Mouse (Mus musculus) common myeloid progenitor, adult 5-6 weeks (primary cell): ENCODE measurements around the gene Prrx2. TPM values are rescaled to one million over a fixed set of nuclear protein-coding genes. Genes with fewer than 3 reads are reported as not detected.

Source experiments
- ATAC-seq: replicated peaks from 2 replicates; pipeline ENCODE4 v1.8.0; 2016; ENCODE audit warnings: low read depth, mild to moderate bottlenecking, moderate TSS enrichment, inconsistent platforms; ENCODE audit not compliant: poor library complexity, severe bottlenecking
- total RNA-seq: library from RNA; stranded (forward); fragments of 200-1000, 187-1606 nt; gene quantifications from 2 replicates; pipeline ENCODE4 v1.2.3, GENCODE M21; 2017

Gene Prrx2
- total RNA-seq, result not detected in 2 replicates

DNA sequence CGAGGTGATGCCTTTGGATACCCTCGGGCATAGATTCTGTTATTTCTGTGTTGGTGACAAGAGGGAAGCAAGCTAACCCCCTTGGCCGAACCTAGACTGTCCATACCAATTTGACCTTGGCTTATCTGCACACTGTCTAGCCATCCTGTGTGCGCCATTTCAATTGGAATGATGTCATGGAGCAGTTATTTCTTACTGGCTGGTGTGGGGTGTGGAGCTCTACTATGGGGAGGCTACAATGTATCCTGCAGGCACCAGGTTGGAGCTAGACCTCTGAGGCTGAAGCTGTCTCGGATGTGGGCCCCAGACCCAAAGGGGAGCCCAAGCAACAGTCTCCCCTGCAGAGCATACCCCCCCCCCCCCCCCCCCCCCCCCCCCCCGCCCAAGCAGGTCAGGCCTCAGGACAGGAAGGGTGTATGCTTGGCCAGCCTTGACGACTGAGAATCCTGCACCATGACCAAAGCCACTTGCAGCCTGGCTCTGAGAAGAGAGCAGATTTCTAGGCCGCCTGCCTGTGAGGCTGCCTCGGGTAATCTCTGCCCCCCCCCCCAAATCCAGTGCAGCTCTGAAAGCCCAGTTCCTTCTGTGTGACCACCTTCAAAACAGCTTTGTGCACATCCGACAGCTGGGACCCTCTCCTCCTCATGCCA is at the start of gene Prrx2:
Gene Prrx2, plus strand, starts transcription at position 600 of the 650 bp plus-strand sequence.
- no peak for ATAC-seq

DNA sequence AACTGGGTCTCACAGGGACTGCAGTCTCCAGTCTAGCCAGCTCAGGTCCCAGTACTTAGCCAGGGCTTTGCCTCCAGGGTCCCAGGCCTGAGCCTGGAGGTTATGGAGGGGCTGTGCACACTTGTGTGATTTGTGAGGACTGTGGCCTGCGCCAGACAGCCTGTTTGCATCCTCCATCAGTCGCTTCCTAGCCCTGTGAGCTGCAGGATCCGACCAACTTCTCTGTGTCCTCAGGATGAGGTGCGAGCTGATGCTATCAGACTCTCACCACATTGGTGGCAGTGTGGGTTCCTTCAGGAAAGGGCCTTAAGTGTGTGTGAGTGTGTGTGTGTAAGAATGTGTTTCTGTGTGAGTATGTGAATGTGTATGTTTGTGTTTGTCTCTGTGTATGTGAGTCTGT is 47.3 kb upstream of the Prrx2 start:
- ATAC-seq, result no peak

DNA sequence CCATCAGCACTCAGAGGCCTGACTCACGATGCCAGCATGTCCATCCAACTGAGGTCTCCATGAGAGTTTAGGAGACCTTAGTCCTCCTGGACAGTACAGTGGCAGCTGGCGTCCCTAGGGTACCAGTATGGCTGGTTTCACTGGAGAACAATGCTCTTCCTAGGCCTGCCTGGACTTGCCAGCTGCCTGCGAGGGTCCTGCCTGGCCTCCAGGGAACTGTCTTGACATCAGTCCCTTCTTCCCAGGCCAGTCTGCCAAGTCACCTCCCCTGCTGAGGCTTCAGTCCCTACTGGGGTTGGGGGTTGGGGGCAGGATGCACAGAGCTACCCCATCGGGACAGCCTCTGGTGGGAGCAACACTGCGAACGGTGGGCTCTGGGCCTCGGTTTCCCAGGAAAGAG is 42.7 kb upstream of the Prrx2 start:
- ATAC-seq, result no peak

DNA sequence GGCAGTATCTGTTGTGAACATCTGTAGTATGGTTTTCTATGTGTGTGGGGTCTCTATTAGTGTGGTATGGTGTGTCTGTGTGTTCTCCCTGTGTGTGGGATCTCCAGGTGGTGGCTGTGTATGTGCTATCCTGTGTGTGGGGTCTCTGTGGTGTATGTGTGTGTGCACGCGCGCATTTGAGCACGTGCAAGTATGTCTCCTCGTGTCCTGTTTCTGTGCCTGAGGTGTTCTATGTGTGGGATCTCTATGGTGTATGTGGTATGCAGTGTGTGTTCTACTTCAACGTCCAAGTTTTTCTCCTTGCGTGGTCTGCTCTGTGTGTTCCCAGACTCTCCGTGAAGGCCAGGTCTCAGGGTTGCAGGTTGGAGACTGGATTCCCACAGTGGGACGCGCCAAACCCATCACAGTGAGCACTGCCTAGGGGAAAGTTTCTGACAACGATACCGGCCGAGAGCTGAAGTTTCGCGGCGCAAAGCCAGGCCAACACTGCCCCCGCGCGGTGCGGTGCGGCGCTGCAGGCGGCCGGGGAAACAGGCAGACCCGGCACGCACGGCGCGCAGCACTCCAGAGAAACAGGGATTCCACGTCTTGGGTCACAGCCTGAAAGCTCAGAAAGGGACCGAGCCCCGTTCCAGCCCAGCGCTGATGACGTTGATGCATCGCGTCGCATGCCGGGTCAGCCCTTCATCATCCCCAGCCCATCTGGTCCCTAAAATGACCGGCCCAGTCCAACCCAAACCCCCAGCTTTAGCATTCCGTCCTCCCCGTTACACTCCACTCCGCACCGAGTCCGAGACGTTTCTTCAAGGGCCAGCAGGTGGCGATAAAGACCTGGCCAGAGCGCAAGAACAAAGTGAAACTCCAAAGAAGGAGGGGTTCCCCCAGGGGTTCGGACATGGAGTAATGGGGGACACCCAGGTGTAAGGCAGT is 40.3 kb upstream of the Prrx2 start:
- ATAC-seq, result peak; percentile 78

DNA sequence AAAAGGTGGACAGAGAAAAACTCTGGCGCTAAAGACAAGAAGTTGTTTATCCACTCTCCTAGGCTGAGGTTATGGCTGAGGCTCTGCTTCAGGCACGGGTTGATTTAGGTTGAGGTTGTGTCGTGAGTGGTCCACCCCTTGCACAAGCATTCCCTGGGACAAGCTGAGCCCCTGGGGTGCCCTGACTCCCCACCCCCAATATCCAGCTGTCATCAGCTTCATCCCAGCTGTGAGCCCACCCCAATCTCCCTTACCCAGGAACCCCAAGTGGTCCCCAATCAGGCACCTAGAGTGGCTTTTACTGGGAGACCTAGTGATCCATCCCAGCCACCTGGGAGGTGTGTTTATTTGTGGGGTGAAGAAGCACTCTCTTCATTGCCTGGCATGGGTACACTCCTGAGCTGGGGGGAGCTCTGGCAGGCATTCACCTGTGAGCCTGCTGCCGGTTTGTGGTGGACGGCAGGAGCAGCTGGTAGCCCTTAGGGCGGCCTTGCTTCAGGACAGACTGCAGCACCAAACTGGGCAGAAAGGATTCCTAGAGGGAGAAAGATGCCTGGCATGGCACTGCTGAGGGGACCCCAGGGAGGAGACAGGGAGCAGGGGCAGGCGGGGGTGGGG is 39.4 kb upstream of the Prrx2 start:
- ATAC-seq, result no peak

DNA sequence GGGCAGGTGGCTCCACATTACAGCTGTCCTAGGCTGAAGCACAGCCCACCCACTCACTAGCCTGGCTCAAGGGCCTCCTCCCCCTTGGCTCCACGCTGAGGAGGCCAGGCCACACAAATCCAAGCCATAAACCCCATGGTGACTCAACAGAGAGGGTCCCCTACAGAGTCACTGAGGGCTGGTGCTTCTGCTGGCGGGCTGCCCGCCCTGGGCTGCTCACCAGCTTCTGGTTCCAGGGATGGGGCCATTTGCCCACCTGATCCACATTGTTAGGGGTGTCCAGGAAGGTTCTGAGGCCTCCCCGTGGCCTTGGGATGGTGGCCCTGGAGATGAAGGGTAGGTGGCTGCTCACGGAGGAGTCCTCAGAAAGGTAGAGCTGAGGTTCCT is 38.9 kb upstream of the Prrx2 start:
- ATAC-seq, result no peak

DNA sequence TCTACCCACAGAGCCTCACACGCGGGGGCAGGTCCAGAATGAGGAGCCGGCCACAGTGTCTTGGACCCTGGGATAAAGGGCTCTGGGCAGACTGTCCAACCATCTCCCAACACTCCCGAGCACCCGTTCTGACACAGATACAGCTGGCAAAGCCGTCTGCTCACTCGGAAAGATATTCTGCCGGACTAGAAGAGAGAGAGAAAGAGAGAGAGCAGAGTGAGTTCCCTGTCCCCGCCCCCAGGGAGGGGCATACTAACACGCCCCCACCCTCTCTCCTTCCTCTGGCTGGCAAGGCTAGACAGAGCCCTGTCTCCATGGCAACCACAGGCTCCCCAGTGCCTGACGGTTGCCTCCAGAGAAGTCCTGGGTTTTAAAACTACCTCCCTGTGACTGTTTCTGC is 38.4 kb upstream of the Prrx2 start:
- peak; percentile 82 for ATAC-seq

DNA sequence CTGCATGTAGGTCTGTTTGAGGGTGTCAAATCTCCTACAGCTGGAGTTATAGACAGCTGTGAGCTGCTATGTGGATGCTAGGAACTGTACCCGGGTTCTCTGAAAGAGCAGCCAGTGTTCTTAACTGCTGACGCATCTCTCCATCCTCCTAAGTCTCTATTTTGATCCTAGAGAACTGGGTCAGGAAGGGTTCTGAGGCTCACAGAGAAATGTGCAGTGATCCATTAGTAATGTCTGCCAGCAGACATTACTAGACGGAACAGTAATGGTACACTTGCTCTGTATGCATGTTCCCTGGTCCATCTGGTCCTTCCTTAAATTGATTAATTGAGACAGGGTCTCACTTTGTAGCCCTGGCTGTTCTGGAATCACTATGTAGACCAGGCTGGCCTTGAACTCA is 35.3 kb upstream of the Prrx2 start:
- ATAC-seq, result no peak

DNA sequence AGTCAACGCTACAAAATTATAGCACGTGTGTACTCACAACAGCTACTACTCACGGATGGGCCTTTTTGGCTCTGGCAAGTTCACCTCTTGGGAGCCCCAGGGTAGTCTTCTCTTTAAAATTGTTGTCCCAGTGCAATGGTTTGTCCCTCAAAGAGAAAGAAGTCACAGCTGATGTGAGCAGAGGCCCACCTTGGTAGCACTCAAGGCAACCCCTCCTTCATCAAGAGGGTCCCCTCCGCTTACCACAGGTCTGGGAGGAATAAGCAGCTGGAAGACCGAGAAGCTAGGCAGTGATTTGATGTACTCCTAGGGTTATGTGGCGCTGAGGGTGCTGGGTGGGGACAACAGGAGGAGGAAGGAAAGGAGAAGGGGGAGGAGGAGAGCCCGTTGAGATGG is 34.1 kb upstream of the Prrx2 start:
- ATAC-seq, result no peak

DNA sequence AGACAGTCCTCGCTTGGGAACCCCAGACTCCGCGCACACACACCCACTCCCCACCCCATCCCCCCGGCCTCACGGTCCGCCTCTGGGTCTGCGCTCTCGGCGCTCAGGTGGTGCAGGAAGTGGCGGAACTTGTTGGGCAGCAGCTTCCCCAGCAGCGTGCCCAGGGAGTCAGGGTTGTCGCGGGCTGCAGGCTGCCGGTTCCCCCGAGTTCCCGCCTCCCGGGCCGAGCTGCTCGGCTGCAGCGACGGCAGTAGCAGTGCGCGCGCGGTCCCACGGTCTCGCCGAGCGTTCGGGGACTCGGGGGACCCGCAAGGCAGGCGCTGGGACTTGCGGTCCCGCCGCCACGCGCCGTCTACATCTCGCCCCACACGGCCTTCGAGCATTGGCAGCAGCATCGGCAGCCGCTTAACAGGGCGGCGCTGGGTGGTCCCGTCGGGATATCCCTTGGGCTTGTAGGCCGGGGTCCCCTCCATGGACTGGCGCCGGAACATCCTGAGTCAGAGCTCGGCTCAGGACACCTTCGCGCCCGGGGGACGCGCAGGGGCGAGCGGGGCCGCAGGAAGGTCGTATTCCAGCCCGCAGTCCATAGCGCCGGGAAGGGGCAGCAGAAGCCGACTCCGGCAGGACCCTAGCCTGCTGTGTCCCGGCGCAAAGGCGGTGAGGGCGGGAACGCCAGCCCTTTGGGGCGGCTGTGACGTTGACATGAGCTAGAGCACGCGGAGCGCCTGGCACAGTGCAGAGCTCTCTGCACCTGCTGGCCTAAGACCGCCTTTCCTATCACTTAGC is 33.5 kb upstream of the Prrx2 start:
- ATAC-seq, result peak; percentile 63

DNA sequence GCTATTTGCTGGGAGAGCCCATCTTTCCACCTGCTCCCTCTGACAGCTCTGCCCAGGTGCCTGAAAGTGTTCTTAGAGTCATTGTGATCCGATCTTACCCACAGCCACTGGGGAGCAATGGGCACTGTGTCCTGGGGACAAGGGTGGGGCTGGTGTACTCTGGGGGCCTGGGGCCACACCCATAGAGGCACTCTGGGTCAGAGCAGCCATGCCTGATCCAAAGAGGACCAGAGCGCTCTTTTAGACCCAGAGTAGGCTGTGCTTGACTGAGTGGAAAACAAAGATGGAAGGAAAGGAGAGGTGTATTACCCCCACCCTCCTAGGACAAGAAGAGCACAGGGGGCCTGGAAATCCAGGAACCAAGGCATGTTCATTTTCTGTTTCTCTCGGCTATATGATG is 31.2 kb upstream of the Prrx2 start, which contains the start of gene 1700001O22Rik:
Gene 1700001O22Rik, minus strand, starts transcription at position 58 of the 400 bp plus-strand sequence.
- no peak for ATAC-seq

DNA sequence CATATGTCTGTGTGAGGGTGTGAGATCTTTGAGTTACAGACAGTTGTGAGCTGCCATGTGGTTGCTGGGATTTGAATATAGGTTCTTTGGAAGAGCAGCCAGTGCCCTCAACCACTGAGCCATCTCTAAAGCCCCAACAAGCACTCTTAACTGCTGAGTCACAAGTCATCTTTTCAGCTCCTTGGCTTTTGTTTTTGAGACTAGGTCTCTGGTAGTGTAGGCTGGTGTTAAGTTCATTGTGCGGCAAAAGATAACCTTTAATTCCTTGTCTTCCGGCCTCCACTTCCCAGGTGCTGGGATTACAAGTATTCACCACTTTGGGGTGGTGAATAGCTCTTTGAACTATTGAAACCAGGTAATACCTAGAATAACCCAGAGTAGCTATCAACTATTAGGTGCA is 28.8 kb upstream of the Prrx2 start:
- no peak for ATAC-seq

DNA sequence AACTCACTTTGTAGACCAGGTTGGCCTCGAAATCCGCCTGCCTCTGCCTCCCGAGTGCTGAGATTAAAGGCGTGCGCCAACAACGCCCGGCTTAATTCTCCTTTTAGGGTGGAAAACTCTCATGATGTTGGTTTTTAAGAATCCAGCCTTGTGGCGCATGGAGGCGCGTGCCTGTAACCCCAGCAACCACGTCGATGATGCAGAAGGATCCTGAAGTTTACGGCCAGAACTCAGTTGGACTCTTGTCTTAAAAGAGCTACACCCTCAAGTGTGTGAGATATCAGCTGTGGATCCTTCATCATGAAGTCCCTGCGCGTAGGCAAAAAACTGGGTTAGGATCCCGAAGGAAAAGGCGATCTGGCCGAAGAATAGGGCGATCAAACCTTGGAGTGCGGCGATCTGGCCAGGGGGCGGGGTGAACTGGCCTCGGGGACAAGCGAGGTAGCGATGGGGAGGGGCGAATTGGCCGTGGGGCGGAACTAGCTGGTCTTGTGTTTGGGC is 27.6 kb upstream of the Prrx2 start:
- peak; percentile 26 for ATAC-seq

DNA sequence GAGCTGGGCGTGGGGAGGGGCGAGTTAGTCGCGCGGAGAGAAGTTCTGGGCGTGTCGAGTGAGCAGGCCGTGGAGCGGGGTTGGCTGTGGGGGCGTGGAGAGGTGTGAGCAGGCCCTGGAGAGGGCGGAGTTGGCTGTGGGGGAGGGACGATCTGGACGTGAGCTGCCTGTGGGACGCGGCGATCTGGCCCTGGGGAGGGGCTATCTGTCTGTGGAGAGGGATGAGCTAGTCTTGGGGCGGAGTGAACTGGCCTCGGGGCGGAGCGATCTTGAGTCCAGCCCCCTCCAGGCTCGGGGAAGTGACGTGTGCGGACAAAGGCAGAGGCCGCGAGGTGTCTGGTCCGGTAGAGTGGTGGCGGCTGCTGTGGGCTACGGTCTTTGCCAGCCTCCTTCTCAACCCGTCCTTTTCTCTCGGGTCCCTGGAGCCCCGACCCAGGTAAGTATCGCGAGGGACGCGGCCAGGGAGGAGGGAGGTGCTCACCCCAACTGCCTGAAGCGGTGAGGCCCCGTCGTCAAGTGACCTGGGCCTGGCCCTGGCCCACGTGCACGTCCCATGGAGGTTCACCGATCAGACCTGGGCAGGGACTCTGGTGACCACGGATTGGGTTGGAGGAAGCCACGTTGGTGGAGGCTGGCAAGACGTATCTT is 27.0 kb upstream of the Prrx2 start, which contains the start of gene Ntmt1:
Gene Ntmt1, plus strand, starts transcription at position 179 of the 648 bp plus-strand sequence.
- peak; percentile 95 for ATAC-seq

DNA sequence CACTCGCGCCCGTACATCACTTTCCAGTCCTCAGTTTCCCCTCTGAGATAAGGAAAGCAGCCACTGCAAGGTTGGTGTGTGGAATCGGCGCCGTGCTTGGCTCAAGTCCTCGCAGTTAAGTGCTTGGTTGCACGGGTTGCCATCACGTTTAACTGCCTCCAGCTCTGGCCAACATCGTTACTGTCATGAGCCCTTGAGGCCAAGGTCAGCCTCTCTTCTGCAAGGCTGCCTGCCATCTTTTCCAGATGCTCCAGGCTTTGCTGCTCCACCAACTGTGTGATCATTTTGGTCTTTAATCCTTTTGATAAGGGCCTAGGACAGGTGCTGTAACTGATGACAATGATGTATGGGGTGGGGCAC is 26.5 kb upstream of the Prrx2 start:
- ATAC-seq, result no peak

DNA sequence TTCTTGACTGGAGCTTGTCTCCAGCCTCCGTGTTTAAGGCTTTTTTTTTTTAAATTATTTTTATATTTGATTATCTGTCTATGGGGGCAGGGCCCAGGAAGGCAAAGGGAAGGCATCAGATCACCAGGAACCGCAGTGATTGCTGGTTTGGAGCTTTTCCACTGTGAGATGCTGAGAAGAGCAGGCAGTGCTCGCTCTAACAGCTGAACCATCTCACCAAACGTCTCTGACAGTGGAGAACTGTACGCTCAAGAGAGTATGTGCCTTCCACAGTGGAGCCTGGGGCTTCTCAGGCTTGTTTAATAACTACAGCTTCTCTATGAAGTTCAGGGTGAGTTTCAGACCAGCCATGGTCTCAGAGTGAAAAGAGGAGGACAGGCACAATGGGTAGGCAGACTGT is 25.3 kb upstream of the Prrx2 start:
- ATAC-seq, result no peak

DNA sequence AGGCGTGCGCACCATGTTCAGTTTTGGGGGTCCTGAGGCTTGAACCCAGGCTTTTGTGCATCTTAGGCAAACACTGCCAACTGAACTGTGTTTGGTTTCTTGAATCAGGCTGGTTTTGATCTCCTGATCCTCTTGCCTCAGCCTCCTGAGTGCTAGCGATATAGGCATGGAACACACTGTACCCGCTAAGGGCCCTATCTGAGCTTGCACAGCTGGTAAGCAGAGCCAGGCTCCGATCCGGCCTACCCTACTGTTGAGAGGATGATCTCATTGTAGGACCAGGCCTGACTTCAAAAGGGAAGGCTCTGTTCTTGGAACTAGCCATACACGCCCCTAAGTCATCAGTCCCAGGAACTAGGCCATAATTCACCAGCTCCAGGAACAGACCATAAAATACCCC is 24.2 kb upstream of the Prrx2 start:
- ATAC-seq, result no peak

DNA sequence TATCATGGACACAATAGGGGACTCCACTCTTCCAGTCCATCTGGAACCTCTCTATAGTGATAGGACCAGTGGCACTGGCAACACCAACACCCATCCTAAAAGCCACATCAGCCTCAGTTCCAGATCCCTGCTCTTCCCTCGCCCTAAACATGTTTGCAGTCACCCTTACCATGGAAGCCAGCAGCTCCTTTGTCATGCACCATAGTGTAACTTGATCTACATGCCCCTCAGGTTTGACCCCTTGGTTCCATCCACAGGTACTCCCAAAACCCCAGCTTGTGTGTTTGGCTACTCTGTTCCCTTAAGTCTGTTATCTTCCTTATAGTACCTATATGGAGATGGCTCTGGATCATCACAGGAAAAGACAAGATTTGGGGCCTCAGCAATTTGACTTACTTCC is 18.4 kb upstream of the Prrx2 start:
- ATAC-seq, result no peak

DNA sequence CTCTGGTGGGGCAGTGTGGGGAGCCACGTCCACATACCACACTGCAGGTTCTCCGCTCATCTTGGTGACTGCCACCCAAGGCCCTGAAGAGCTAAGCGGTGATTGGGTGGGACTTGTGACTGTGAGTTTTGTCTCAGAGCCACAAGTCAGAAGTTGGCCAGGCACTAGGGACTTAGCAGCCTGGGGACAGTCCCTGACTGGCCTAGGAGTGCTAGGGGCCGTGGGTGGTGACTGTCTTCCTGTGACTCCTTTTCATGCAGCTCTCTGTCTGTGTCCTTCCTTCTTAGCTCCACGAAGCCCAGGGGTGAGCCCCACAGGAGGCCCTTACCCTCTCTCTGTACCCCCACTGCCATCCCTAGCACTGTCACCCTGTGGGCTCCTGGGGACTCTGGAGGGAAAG is 14.9 kb upstream of the Prrx2 start:
- ATAC-seq, result no peak

DNA sequence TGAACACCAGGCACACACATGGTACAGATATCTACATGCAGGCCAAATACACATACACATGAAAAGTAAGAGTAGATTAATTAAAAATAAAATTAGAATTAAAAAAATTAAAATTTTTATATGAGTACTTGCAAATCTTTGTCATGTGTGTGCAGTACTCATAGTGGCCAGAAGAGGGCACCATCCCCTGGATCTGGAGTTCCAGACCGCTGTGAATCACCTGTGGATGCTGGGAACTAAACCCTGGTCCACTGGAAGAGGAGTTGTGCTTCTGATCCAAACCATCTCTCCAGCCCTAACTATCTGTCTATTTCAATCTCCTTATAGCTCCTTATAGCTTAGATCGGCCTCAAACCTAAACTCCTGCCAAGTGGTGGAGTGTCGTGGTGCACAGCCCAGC is 13.7 kb upstream of the Prrx2 start:
- no peak for ATAC-seq
